Mouse (Mus musculus): ENCODE data around the gene Susd5.
"Not testable (repeated sequence)": the region's sequence is repeated elsewhere in the genome, so short reads cannot be mapped to it uniquely, and the experiment has no call there.

Susd5 gene

DNA sequence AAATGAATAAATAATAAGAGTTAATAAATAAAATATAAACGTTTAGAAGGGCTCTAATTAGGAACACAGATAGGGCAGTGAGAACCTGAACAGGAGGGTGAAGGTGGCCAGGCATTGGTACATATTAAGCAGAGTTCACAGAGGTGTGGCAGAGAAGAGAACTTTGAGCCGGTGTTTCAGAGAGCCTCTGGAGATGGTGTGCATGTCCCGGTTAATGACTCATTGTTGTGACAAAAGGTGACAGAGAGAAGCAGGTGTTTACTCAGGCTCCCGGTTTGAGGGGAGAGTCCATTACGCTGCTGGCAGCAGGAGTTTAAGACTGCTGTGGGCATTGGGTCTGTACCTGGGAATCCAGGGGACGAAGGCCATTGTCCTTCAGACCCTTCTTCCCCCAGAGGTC, 12.4 kb downstream of the Susd5 start:
- no peak for DNase-seq (ENCODE audit: low read depth, low spot score)

- DNase-seq (ENCODE audit: low read depth, low spot score) = no peak
These were observed 16.7 kb downstream of the Susd5 start for GRCm38 (mm10) chr9:114073681-114074080.

GRCm38 (mm10) chr9:114086422-114086821, 29.5 kb downstream of the Susd5 start:
- DNase-seq (ENCODE audit: low read depth, low spot score) = no peak

- DNase-seq (ENCODE audit: low read depth, low spot score) = no peak
These were observed 30.3 kb downstream of the Susd5 start for GRCm38 (mm10) chr9:114087106-114087815.

DNA sequence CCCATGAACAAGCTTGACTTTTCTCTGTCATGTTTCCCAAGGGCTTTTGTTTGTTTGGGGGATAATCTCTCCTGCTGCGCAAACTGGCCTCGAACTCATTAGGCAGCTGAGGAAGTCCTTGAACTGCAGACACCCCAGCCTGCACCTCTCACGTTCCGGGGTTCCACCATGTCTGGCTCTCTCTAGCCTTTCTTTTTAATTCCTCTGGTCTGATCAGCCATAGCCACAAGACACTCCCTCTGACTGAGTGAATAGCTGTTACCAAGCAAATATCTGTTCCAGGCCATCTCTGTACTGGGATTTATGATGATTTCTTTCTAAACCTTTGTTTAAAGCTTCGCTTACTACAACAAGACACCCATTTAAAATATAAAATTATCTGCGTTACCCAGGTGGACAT, 31.9 kb downstream of the Susd5 start:
- DNase-seq (ENCODE audit: low read depth, low spot score) = not testable (repeated sequence)

DNA sequence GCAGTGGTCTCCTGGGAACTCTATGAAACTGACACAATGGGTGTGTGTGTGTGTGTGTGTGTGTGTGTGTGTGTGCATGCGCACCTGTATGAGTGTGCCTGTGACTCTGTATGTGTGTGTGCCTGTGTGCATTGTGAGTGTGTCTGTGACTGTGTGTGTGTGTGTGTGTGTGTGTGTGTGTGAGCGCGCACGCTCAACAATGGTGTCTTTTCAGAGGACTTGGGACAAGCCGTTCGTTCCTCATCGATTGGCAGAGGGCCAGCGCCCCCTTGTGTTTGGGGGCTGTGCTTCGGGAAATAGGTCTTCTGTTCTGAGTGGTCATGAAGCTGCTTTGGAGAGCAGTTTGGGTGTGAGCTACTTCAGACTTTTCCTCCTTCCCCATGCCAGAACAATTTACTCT, 35.2 kb downstream of the Susd5 start:
- DNase-seq (ENCODE audit: low read depth, low spot score) = peak; percentile 34

GRCm38 (mm10) chr9:114094854-114095253, 37.9 kb downstream of the Susd5 start:
- no peak for DNase-seq (ENCODE audit: low read depth, low spot score)

DNA sequence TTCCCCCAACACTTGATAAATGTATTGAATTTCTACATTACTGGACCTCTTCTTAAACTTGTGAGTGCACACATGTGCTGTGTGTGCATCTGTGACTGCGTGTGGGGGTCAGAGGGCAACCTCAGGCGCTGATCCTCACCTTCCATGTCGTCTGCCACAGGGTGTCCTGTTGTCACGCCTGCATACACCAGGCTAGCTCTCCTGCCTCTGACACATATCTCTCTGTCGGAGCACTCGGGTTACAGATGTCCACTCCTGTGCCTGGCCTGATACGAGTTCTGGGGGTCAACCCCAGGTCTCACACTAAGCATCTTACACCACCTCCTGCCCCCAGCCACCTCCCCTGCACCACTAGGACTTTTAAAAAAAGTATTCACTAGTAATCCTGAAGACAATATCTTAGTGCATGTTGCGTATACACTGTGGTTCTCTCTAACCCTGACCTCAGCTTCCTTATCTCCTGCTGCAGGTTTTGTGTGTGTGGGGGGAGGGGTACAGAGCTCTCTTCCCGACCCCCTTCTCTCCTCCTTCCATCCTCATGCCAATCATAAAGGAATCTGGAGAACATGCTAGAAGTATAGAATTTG, 41.9 kb downstream of the Susd5 start:
- no peak for DNase-seq (ENCODE audit: low read depth, low spot score)

DNA sequence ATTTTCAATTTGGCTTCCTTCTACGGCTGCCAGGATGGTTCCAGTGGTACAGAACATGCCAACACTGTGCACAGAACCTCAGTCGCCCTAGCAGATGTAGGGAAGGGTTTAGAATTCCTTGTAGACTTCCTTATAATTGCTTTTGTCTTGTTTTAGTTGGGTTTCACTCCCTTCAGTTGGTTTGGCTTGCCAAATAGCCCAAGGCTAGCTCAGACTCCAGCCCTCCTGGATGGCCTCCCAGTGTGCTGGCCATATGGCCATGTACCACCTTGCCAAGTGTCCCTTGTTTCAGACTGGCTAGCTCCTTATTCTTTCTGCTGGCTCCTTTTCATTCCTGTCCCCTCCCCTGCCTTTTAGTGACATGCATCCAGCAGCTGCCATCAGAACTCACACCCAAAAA, 53.3 kb downstream of the Susd5 start:
- no peak for DNase-seq (ENCODE audit: low read depth, low spot score)

DNA sequence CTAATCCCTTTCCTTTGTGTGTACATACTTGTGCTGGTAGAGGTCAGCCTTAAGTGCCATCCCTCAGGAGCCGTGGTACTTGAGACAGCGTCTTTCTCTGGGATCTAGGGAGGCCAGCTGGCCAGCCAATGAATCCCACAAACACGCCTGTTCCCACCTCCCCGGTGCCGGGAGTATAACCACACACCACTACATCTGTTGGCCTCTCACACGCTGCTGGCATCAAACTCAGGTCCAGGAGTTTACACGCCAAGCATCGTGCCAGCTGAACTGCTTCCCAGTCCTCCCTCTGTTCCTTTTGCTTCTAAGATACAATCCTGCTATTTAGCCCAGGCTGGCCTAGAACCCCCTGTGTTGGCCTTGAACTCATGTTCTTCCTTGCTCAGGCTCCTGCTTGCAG, 54.2 kb downstream of the Susd5 start:
- DNase-seq (ENCODE audit: low read depth, low spot score) = no peak

DNA sequence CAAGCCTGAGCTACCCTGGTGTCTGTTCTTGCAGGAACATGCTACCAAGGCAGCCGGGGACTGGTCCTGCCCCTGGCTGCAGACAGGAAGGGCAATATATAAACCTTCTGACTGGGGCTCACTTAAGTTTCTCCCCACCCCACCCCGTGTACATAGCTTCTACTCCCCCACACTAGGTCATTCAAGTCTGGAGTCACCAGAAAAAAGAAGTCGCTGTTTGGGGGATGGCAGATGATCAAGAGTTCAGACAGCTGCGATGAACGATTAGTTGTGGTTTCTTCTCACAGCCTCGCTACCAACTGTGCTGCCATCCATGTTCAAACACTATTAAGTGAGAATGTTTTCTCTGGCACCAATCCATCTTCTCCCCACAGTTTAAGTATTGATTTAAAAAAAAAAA, 55.3 kb downstream of the Susd5 start:
- DNase-seq (ENCODE audit: low read depth, low spot score) = no peak

DNA sequence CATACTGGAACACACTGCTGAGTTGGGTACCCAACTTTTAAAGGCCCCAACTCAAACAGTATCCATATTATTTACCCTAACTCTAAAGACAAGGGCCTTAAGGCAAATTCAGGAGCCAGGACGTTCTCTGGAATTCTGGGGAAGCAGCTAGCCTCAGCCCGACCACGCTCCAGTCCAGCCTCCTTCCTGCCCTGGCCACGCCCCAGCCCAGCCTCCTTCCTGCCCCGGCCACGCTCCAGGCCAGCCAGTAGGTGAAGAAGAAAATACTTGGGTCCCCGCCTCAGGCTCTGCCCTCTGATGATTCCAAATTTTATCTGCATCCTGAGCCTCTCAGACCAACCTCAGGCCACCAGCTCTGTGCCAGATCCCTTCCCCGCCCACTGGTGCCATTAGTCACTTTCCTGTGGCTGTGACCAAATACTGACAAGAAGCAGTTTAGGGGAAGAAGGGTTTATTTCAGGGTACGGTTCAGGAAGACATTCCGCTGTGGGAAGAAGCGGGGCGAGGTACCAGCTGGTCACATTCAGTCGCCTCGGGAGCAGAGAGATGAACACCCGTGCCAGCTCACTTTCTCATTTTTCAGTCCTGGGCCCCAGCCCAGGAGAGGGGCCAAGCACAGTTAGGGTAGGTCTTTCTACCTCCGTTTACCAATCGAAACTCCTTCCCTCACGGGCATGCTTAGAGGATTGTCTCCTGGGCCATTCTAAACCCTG, 57.1 kb downstream of the Susd5 start:
- no peak for DNase-seq (ENCODE audit: low read depth, low spot score)

DNA sequence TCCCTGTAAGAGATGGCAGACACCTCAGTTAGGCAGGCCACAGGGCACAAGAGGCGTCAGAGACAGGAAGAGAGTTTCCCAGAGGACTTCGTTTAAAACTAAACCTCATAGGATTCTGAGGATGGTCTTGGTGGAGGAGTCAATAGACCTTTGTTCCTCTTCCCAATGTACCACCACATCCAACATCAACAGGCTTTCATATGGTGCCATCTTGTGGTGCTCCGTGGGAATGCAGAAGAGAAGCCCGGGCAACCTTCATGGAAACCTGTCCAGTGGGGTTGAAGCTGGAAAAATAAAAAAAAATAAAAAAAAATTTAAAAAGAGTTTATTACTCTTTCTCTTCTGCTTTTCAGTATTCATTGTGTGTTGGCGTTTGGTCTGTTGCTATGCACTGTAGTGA, 59.7 kb downstream of the Susd5 start:
- peak; percentile 19 for DNase-seq (ENCODE audit: low read depth, low spot score)

- DNase-seq (ENCODE audit: low read depth, low spot score) = not testable (repeated sequence)
These were observed 65.9 kb downstream of the Susd5 start for GRCm38 (mm10) chr9:114122862-114123261.

- not testable (repeated sequence) for DNase-seq (ENCODE audit: low read depth, low spot score)
These were observed 72.4 kb downstream of the Susd5 start for GRCm38 (mm10) chr9:114129273-114129835.

All from CD4-positive, CD25-positive, alpha-beta regulatory T cell, adult 2 months (primary cell).